Mouse (Mus musculus): ENCODE measurements around the gene Defb39.

Gene Defb39

DNA sequence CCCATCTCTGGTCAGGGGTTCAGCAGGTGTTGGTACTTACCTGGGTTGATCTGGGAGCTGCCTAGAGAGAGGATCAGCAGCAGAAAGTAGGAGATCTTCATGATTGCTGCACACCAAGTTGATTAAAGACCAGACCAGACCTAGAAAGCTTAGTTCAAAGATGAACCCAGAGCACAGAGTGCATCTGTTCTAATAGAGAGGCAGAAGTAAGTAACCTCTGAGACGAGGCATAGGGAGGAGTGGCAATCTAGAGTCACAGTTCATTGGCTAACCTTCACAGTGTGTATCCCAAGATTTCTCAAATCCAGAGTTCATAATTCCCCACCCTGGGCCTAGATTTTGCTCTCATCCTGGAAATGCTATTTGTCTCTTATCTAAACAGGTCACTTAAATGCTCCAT, at the start of gene Defb39:
Gene Defb39, minus strand, starts transcription at position 101 of the 400 bp plus-strand sequence.
- no peak for DNase-seq (ENCODE audit: low read depth in 2 of 2, low spot score in 2 of 2)

DNA sequence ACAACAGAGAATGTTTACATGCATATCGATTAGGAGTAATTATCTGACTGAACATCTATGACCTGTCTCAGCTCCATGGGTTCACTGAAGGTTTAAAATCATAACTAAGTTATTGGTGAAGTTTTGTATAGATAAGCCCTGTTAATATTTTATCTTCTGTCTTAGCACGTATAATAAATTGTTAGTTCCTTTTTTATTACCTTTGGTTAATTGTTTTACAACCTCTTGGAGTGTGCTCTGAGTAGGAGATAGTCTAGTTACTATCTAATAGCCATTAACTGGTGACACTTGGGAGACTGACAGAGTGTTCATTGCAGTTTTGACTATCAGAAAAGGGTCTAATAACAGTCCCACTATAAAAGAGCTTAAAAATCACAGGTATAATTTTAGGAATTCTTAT, 1.4 kb upstream of the Defb39 start:
- DNase-seq (ENCODE audit: low read depth in 2 of 2, low spot score in 2 of 2): no peak

DNA sequence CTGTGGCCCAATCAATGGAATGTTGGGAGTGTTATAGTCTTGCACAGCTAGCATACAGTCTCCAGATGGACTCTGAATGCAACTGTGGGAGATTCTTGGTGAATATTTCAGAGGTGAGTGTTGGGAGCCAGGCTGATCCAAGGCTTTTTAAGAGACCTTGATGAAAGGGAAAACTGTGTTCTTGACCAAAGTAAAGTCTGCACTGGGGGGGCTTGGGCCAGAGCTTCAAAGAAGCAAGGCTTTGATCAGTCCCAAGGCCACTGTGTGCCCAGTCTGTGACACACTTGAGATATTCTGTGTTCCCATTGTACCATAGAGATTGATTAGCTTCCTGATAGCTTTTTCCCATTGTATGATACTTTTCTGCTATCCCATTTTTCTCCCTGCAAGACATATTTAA, 1.7 kb downstream of the Defb39 start:
- DNase-seq (ENCODE audit: low read depth in 2 of 2, low spot score in 2 of 2): no peak

DNA sequence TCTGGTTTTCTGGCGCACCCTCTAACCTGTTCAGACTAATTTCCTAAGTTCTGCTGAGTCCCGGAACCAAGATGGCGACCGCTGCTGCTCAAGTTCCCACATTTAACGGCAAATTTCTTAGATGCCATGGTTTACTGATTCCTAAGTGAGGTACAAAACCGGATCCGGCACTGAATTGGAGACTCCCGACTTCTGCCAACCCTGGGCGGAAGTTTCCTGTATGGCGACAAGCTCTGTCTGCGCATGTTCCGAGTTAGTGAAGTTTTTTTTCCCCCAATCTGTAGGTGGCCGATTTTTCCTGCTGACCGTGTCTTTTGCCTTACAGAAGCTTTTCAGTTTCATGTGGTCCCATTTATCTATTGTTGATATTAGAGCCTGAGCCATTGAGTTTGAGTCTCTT, 19.4 kb downstream of the Defb39 start:
- no peak for DNase-seq (ENCODE audit: low read depth in 2 of 2, low spot score in 2 of 2)

DNA sequence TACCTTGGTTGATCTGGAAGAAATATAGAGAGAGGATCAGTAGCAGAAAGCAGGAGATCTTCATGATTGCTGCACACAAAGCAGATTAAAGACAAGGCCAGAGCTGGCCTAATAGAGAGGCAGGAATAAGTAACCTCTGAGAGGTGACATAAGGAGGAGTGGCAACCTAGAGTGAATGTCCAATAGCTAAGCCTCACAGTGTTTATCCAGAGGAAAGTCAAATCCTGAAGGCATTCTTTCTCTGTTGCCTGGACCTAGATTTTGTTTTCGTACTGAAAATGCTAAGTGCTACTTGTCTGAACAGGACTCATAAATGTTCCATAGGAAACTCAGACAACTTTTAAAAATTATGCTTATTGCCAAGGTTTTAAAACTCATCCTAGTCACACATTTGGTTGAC, 38.1 kb downstream of the Defb39 start, which contains the start of gene Defb38:
Gene Defb38, minus strand, starts transcription at position 101 of the 400 bp plus-strand sequence.
- DNase-seq (ENCODE audit: low read depth in 2 of 2, low spot score in 2 of 2): no peak
